Mouse (Mus musculus): Measurements from ENCODE around the gene Iqschfp.

GRCm38 (mm10) chr3:68555087-68555662, 663.1 kb downstream of the Iqschfp start:
- TF ChIP-seq CTCF (IDR thresholded peaks at IDR 0.05; ENCODE audit: borderline replicate concordance, extremely low read depth, insufficient read depth, insufficient read length) (no peak), POLR2A (IDR thresholded peaks at IDR 0.05; ENCODE audit: borderline replicate concordance, extremely low read depth, insufficient read depth, insufficient read length, poor library complexity, severe bottlenecking) (no peak)

Data from brain, embryonic 14.5 days (tissue).